Mouse (Mus musculus) G1E (cell line): ENCODE results near the gene P4ha3. TPM values are rescaled to one million over a fixed set of nuclear protein-coding genes. Genes with fewer than 3 reads are reported as not detected.

Experiments used
- ATAC-seq: 2 replicates; pipeline ENCODE4 v1.8.0; 2016; ENCODE audit warnings: mild to moderate bottlenecking; ENCODE audit not compliant: insufficient number of reproducible peaks, poor library complexity, low FRiP score, severe bottlenecking; ENCODE audit errors: extremely low read depth
- DNase-seq: peaks from one replicate; pipeline ENCODE4 v3.0.0; 2012; ENCODE audit warnings: low spot score
- H3K27me3 ChIP-seq: 2 replicates; pipeline ENCODE4 v1.6.1; 2012; ENCODE audit warnings: mild to moderate bottlenecking, low read length, inconsistent platforms; ENCODE audit not compliant: insufficient read depth
- H3K36me3 ChIP-seq: replicated peaks from 2 replicates; pipeline ENCODE3; 2012; ENCODE audit warnings: mild to moderate bottlenecking, inconsistent platforms
- H3K4me1 ChIP-seq: 2 replicates; pipeline ENCODE4 v1.6.1; 2012; ENCODE audit warnings: low read depth, low read length, inconsistent platforms, mixed read lengths; ENCODE audit not compliant: insufficient read depth
- H3K4me3 ChIP-seq: 2 replicates; pipeline ENCODE4 v1.5.1; 2012; ENCODE audit warnings: low read depth, mild to moderate bottlenecking, inconsistent platforms, low read length, moderate library complexity, mixed read lengths
- H3K9me3 ChIP-seq: replicated peaks from 2 replicates; pipeline ENCODE4 v1.6.1; 2012; ENCODE audit warnings: inconsistent platforms
- CTCF ChIP-seq: IDR thresholded peaks from 2 replicates; pipeline ENCODE4 v1.5.1; 2012; ENCODE audit warnings: low read depth, low read length, inconsistent platforms, mixed read lengths
- GATA1 ChIP-seq: IDR thresholded peaks from 2 replicates; pipeline ENCODE4 v1.6.1; 2012; ENCODE audit warnings: borderline replicate concordance, low read length, inconsistent platforms, mixed read lengths
- GATA2 ChIP-seq: IDR thresholded peaks from 2 replicates; pipeline ENCODE4 v1.6.1; 2012; ENCODE audit warnings: low read depth, low read length, inconsistent platforms, borderline replicate concordance
- POLR2AphosphoS5 ChIP-seq: IDR thresholded peaks from 2 replicates; pipeline ENCODE4 v1.6.1; 2012; ENCODE audit warnings: low read depth, low read length, inconsistent platforms; ENCODE audit not compliant: insufficient replicate concordance
- TAL1 ChIP-seq: conservative IDR thresholded peaks from 2 replicates; pipeline ENCODE4 v1.6.1; 2012; ENCODE audit warnings: low read depth, low read length, inconsistent platforms, mixed read lengths
- polyA plus RNA-seq: library from polyadenylated mRNA; stranded (reverse); fragments of >175 nt; gene quantifications from 2 replicates; pipeline ENCODE4 v1.2.3, GENCODE M21; 2012
- total RNA-seq, 2 experiments: library from RNA; stranded (forward) in 1 of 2; stranded (reverse) in 1 of 2; fragments of 200-1000 nt in 1 of 2; fragments of >200 nt in 1 of 2; fragmentation: Nextera tagmentation in 1 of 2; gene quantifications; 2 replicates each; pipeline ENCODE4 v1.2.3; 2014 to 2017

Gene P4ha3
- total and polyA plus RNA-seq, 3 experiments, result 0.16 TPM; not detected in 2

DNA sequence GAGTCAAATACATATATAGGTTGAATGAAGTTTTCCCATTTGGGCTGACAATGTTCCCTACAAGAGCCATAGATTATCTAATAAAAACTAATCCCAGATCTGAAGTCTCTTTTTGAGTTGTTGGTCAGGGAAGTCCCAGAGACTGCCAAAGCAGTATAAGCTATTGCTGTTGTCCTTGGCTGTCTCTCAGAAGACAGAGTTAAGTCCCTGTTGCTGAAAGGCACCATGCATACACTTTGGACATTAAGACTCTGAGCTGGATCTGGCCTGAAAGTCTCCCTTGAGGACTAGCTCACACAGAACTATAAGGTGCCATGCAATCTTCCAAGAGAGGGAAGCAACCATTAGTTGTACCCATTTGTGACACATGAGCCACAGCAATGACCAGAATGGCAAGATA, 72.5 kb downstream of the P4ha3 start:
- Histone ChIP-seq H3K27me3 (no peaks in the 10 kb centered on the region), H3K4me1 (no peaks in the 10 kb centered on the region; the same call in 1 of the 2 replicates), H3K36me3 (peaks cover 33% of the 10 kb centered on the region), H3K4me3 (no peak overlapping the region), H3K9me3 (no peaks in the 10 kb centered on the region)
- no peak for DNase-seq
- no peak for TF ChIP-seq TAL1
- no peak for TF ChIP-seq GATA1
- no peak for TF ChIP-seq CTCF
- no peak for TF ChIP-seq POLR2AphosphoS5
- TF ChIP-seq GATA2, result no peak
- no peak for ATAC-seq

- H3K4me1 ChIP-seq, result peaks cover 16% of the 10 kb centered on the region
- no peak for DNase-seq
- no peak for ATAC-seq
- H3K27me3 ChIP-seq, result no peaks in the 10 kb centered on the region
- H3K9me3 ChIP-seq, result no peaks in the 10 kb centered on the region
- TF ChIP-seq TAL1, result no peak
- TF ChIP-seq POLR2AphosphoS5, result no peak
- TF ChIP-seq GATA1, result no peak
- TF ChIP-seq GATA2, result no peak
- no peak for TF ChIP-seq CTCF
- H3K4me3 ChIP-seq, result no peak overlapping the region
- H3K36me3 ChIP-seq, result peaks cover 32% of the 10 kb centered on the region
Measured at GRCm38 (mm10) chr7:100363162-100363561, 77.8 kb downstream of the P4ha3 start.

- TF ChIP-seq GATA1, result no peak
- TF ChIP-seq CTCF, result no peak
- TF ChIP-seq GATA2, result no peak
- TF ChIP-seq POLR2AphosphoS5, result no peak
- no peak for TF ChIP-seq TAL1
- no peak for DNase-seq
- peak; percentile 28; the same call in 1 of the 2 replicates for ATAC-seq
- no peaks in the 10 kb centered on the region for H3K27me3 ChIP-seq
- no peaks in the 10 kb centered on the region for H3K9me3 ChIP-seq
- H3K4me1 ChIP-seq, result peaks cover 20% of the 10 kb centered on the region
- H3K36me3 ChIP-seq, result peaks cover 42% of the 10 kb centered on the region
- H3K4me3 ChIP-seq, result peak overlapping the region; percentile 35; the same call in 1 of the 2 replicates
Measured at GRCm38 (mm10) chr7:100364888-100365287, 79.6 kb downstream of the P4ha3 start.

Other genes starting within 250 kb of the P4ha3 start
- gene Pold3, start 164.0 kb upstream of the P4ha3 start, total RNA-seq (2014; fragmentation: Nextera tagmentation), result 93.4 and 94.5 TPM in 2 replicates
- gene Pold3, start 164.0 kb upstream of the P4ha3 start, total RNA-seq (2017), result 87.0 and 90.5 TPM in 2 replicates
- 19.0 and 24.4 TPM in 2 replicates for gene Pold3, start 164.0 kb upstream of the P4ha3 start, polyA plus RNA-seq
- 8.7 and 11.7 TPM in 2 replicates for gene Lipt2, start 126.2 kb upstream of the P4ha3 start, total RNA-seq (2014; fragmentation: Nextera tagmentation)
- 9.1 and 10.9 TPM in 2 replicates for gene Lipt2, start 126.2 kb upstream of the P4ha3 start, total RNA-seq (2017)
- gene Lipt2, start 126.2 kb upstream of the P4ha3 start, polyA plus RNA-seq, result 5.5 and 6.2 TPM in 2 replicates
- gene Kcne3, start 109.0 kb upstream of the P4ha3 start, total RNA-seq (2014; fragmentation: Nextera tagmentation), result 21.8 and 27.6 TPM in 2 replicates
- gene Kcne3, start 109.0 kb upstream of the P4ha3 start, total RNA-seq (2017), result 71.8 and 73.8 TPM in 2 replicates
- gene Kcne3, start 109.0 kb upstream of the P4ha3 start, polyA plus RNA-seq, result 1.5 and 1.6 TPM in 2 replicates
- gene Pgm2l1, start 58.1 kb upstream of the P4ha3 start, total RNA-seq (2014; fragmentation: Nextera tagmentation), result 20.8 and 22.5 TPM in 2 replicates
- gene Pgm2l1, start 58.1 kb upstream of the P4ha3 start, total RNA-seq (2017), result 21.0 and 22.6 TPM in 2 replicates
- gene Pgm2l1, start 58.1 kb upstream of the P4ha3 start, polyA plus RNA-seq, result 21.3 and 21.6 TPM in 2 replicates
- 66.0 and 76.2 TPM in 2 replicates for gene C2cd3, start 86.7 kb downstream of the P4ha3 start, total RNA-seq (2014; fragmentation: Nextera tagmentation)
- 26.1 and 27.7 TPM in 2 replicates for gene C2cd3, start 86.7 kb downstream of the P4ha3 start, total RNA-seq (2017)
- gene C2cd3, start 86.7 kb downstream of the P4ha3 start, polyA plus RNA-seq, result 22.6 and 25.7 TPM in 2 replicates
- 45.2 and 57.8 TPM in 2 replicates for gene Ppme1, start 86.8 kb downstream of the P4ha3 start, total RNA-seq (2014; fragmentation: Nextera tagmentation)
- gene Ppme1, start 86.8 kb downstream of the P4ha3 start, total RNA-seq (2017), result 85.7 and 87.0 TPM in 2 replicates
- gene Ppme1, start 86.8 kb downstream of the P4ha3 start, polyA plus RNA-seq, result 54.4 and 61.1 TPM in 2 replicates
- not detected in 2 replicates for gene Ucp3, start 187.5 kb downstream of the P4ha3 start, total RNA-seq (2014; fragmentation: Nextera tagmentation)
- 0.33 TPM in 1 of 2 replicates, not detected in the other for gene Ucp3, start 187.5 kb downstream of the P4ha3 start, total RNA-seq (2017)
- gene Ucp3, start 187.5 kb downstream of the P4ha3 start, polyA plus RNA-seq, result not detected in 2 replicates
- gene Ucp2, start 207.8 kb downstream of the P4ha3 start, total RNA-seq (2014; fragmentation: Nextera tagmentation), result 688 and 701 TPM in 2 replicates
- gene Ucp2, start 207.8 kb downstream of the P4ha3 start, total RNA-seq (2017), result 142 and 164 TPM in 2 replicates
- gene Ucp2, start 207.8 kb downstream of the P4ha3 start, polyA plus RNA-seq, result 838 and 989 TPM in 2 replicates
- gene Dnajb13, start 229.4 kb downstream of the P4ha3 start, total RNA-seq (2014; fragmentation: Nextera tagmentation), result not detected in 2 replicates
- gene Dnajb13, start 229.4 kb downstream of the P4ha3 start, total RNA-seq (2017), result 0.16 and 0.35 TPM in 2 replicates
- gene Dnajb13, start 229.4 kb downstream of the P4ha3 start, polyA plus RNA-seq, result not detected in 2 replicates